Mouse (Mus musculus) mouse trophoblast stem cell (cell line): ENCODE data around the gene Pisd.
"Not testable (repeated sequence)": the region's sequence is repeated elsewhere in the genome, so short reads cannot be mapped to it uniquely, and the experiment has no call there.

ENCODE experiments used
- in situ Hi-C, 2 experiments: fragments of 300-500 bp; cut with MseI, MboI; formaldehyde crosslinking; loops; 2 replicates in 1 of 2; 3 replicates in 1 of 2; pipeline ENCODE4 v1.15.1; 2025

The Pisd gene

GRCm38 (mm10) chr5:32745705-32746655 lies 39.5 kb downstream of the Pisd start:
- in situ Hi-C loops, result no loop called here

GRCm38 (mm10) chr5:32742149-32742548 lies 43.3 kb downstream of the Pisd start:
- in situ Hi-C loops, result no loop called here

GRCm38 (mm10) chr5:32741377-32741776 lies 44.1 kb downstream of the Pisd start:
- in situ Hi-C loops, result not testable (repeated sequence)

GRCm38 (mm10) chr5:32740850-32741249 lies 44.6 kb downstream of the Pisd start:
- in situ Hi-C loops, result not testable (repeated sequence)

GRCm38 (mm10) chr5:32740138-32740537 lies 45.3 kb downstream of the Pisd start:
- in situ Hi-C loops, result no loop called here

- in situ Hi-C loops, result not testable (repeated sequence)
Measured at GRCm38 (mm10) chr5:32736770-32737169, 48.7 kb downstream of the Pisd start.

- in situ Hi-C loops, result no loop called here
Measured at GRCm38 (mm10) chr5:32735779-32736178, 49.7 kb downstream of the Pisd start.

- in situ Hi-C loops, result not testable (repeated sequence)
Measured at GRCm38 (mm10) chr5:32733892-32734291, 51.6 kb downstream of the Pisd start.

- in situ Hi-C loops, result no loop called here
Measured at GRCm38 (mm10) chr5:32728851-32729250, 56.6 kb downstream of the Pisd start.

GRCm38 (mm10) chr5:32728300-32728699 lies 57.1 kb downstream of the Pisd start:
- in situ Hi-C loops, result no loop called here

GRCm38 (mm10) chr5:32725397-32725796 lies 60.0 kb downstream of the Pisd start:
- in situ Hi-C loops, result not testable (repeated sequence)

GRCm38 (mm10) chr5:32723981-32724380 lies 61.5 kb downstream of the Pisd start:
- in situ Hi-C loops, result no loop called here

- in situ Hi-C loops, result not testable (repeated sequence)
Measured at GRCm38 (mm10) chr5:32722711-32723110, 62.7 kb downstream of the Pisd start.

- in situ Hi-C loops, result no loop called here
Measured at GRCm38 (mm10) chr5:32722263-32722662, 63.2 kb downstream of the Pisd start.

- in situ Hi-C loops, result no loop called here
Measured at GRCm38 (mm10) chr5:32721316-32721715, 64.1 kb downstream of the Pisd start.

GRCm38 (mm10) chr5:32720416-32720815 lies 65.0 kb downstream of the Pisd start:
- in situ Hi-C loops, result no loop called here

- in situ Hi-C loops, result no loop called here
Measured at GRCm38 (mm10) chr5:32718916-32719315, 66.5 kb downstream of the Pisd start.

GRCm38 (mm10) chr5:32717726-32718125 lies 67.7 kb downstream of the Pisd start:
- in situ Hi-C loops, result no loop called here

GRCm38 (mm10) chr5:32713703-32714467 lies 71.6 kb downstream of the Pisd start:
- in situ Hi-C loops, result no loop called here

- in situ Hi-C loops, result no loop called here
Measured at GRCm38 (mm10) chr5:32713042-32713702, 72.3 kb downstream of the Pisd start.

GRCm38 (mm10) chr5:32712221-32713041 lies 73.0 kb downstream of the Pisd start:
- in situ Hi-C loops, result no loop called here
